Mouse (Mus musculus): ENCODE measurements at regions not wholly inside any gene's neighbourhood (a gene's known extent, or its start where the extent isn't known, plus 50 kb on each side); places are given as distances from the start of the nearest gene placed in this dataset.

GRCm38 (mm10) chr14:73730796-73731195, 69.8 kb downstream of the Gm21750 start:
- in situ Hi-C loops (cut with MboI, MseI), result no loop called here

GRCm38 (mm10) chr14:73732161-73732560, 71.1 kb downstream of the Gm21750 start:
- in situ Hi-C loops (cut with MboI, MseI), result no loop called here

DNA sequence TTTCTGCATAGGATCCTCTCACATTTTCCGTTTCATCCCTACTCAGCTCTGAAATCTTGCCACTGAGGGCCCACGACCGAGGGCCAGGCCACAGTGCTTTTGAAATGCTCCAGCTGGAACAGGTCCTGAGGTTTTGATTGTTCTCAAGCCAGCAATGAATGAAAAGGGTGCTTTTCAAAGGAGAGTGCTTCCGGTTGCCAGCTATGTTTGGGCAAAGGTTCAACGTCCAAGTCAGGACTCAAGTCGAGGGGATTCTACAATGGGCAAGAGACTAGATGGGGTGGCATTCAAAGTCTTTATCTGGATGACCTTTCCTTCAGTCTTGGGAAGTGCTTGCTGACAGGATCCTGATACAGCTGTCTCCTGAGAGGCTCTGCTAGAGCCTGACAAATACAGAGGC, 89.8 kb downstream of the Gm21750 start:
- in situ Hi-C loops (cut with MboI, MseI), result no loop called here

GRCm38 (mm10) chr14:73759986-73760385, 99.0 kb downstream of the Gm21750 start:
- in situ Hi-C loops (cut with MboI, MseI), result no loop called here

DNA sequence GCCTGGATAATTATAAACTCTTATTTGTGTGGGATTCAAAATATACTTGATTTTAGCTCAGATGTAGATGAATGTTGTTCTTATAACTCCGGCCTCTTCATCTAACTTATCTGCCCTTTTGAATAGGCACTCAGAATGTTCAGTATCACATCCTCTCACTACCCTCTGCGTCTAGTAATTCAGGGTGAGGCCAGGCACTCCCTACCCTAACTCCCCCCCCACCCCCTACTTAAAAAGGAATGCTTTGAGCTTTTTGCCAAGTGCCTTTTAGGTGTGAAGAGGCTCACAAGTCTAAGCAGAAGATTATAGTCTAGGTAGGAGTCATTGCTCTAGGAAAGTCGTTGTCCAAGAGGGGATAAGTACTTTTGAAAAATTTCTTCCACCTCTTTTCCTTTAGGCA, 111.9 kb downstream of the Gm21750 start:
- in situ Hi-C loops (cut with MboI, MseI), result no loop called here

- in situ Hi-C loops (cut with MboI, MseI), result no loop called here
Measured at GRCm38 (mm10) chr14:73773810-73774209, 112.8 kb downstream of the Gm21750 start.

DNA sequence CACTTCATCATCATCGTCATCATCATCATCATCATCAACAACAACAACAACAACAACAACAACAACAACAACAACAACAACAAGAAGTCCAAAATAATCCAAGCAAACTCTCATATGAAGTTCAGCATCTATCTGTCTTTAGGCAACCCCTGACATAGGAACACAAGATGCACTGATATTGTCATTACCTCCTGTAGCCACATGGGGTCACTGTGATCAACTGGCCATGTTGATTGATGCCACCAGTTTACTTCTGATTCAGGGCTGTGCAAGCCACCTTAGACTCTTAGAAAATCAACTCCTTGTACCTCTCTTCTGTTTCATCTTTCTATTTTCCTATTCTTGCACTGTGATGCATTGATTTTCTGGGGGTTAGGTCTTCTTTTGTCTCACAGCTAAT, 115.0 kb downstream of the Gm21750 start:
- in situ Hi-C loops (cut with MboI, MseI), result no loop called here

DNA sequence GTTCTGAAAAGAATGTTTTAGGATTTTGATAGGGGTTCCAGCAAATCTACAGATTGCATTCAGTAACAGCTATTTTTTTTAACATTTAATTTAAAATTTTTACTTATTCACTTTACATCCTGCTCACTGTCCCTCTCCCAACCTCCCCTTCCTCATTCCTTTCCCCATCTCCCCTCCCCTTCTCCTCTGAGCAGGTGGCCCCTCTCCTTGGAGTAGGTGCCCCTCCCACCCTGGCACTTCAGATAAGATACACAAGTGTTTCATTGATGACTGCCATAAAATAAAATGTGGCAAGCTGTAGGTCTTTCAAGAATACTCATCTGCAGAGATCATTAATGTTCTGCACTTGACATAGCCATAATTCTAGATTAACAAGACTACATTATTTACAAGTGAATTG, 146.1 kb downstream of the Gm21750 start:
- in situ Hi-C loops (cut with MboI, MseI), result no loop called here

DNA sequence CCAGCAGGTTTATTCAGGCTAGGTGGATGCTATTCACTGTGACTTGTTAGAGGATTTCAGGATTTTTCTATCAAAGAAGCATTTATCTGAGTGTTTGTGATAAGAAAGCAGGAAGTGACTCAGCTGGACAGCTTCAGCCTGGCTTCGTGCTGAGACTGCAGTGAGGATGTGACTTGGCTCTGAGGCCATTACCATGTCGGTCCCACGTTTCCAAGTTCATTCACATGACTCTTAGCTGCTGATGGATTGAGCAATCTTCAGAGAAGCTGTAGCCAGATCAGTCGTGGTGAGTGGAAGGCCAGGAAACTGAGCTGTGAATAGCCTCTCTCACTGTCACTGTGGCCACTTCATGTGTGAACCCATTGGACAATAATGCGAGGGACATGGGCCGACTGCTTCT, 177.9 kb downstream of the Gm21750 start:
- in situ Hi-C loops (cut with MboI, MseI), result no loop called here

DNA sequence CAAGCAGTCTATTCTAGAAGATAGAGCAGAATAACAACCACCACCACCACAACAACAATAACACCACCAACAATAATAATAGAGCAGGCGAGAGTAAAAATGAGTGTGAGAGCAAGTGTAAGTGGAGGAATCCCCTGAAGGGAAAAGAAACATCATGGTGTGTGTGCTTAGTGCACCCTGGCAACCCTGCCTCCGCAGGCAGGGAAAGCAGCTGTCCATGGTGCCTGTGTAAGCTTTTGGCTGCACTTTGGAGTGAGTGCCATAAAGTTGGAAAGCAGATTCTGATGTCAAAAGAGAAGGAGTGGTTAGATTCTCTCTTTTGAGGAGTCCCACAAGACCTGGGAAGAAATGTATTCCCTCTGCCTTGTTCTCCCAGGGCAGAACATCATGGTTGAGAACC, 200.8 kb downstream of the Gm21750 start:
- in situ Hi-C loops (cut with MboI, MseI), result no loop called here

DNA sequence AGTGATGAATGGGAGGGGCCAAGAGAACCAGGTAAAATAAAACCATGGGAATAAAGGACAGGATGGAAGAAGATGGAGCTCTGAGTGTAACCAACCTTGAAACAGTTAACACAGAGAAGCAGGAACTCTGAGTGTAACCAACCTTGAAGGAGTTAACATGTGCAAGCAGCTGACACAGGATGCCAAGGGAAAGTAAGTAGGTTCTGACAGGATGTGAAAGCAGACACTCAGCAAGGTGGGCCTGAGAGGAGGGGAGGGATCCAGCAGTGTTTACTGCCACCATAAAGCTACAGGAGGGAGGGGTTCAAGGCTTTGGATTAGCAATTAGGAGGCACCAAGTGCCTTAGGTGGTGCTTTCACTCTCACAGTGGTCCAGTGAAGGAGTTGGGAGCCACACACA, 213.3 kb downstream of the Gm21750 start:
- in situ Hi-C loops (cut with MboI, MseI), result no loop called here

- in situ Hi-C loops (cut with MboI, MseI), result no loop called here
Measured at GRCm38 (mm10) chr14:73875916-73876315, 214.9 kb downstream of the Gm21750 start.

- in situ Hi-C loops (cut with MboI, MseI), result no loop called here
Measured at GRCm38 (mm10) chr14:73878267-73878666, 217.2 kb downstream of the Gm21750 start.

- in situ Hi-C loops (cut with MboI, MseI), result no loop called here
Measured at GRCm38 (mm10) chr14:73878866-73879419, 217.9 kb downstream of the Gm21750 start.

DNA sequence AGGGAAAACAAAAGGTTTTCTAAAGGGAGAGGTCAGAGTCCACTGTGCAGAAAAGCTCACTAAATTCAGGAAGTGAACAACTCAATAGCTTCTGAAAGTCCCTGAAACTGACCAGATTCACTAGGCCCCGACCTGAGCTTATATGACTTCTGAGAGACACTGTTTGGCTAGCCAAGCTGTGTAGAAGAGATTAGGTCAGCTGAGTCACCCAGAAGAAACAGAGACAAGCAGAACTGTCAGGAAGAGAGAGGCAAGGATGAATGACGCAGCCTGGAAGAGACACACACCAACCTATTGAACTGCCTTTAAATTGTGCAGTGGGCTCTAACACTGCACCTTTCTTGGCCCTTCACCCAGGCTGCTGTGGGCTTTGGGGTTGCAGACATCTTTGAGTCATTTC, 230.4 kb downstream of the Gm21750 start:
- in situ Hi-C loops (cut with MboI, MseI), result no loop called here

- in situ Hi-C loops (cut with MboI, MseI), result no loop called here
Measured at GRCm38 (mm10) chr14:73894844-73895243, 233.8 kb downstream of the Gm21750 start.

- in situ Hi-C loops (cut with MboI, MseI), result no loop called here
Measured at GRCm38 (mm10) chr14:73895266-73895665, 234.2 kb downstream of the Gm21750 start.

GRCm38 (mm10) chr14:73899078-73899477, 238.1 kb downstream of the Gm21750 start:
- in situ Hi-C loops (cut with MboI, MseI), result no loop called here

GRCm38 (mm10) chr14:73902085-73902713, 241.2 kb downstream of the Gm21750 start:
- in situ Hi-C loops (cut with MboI, MseI), result no loop called here

DNA sequence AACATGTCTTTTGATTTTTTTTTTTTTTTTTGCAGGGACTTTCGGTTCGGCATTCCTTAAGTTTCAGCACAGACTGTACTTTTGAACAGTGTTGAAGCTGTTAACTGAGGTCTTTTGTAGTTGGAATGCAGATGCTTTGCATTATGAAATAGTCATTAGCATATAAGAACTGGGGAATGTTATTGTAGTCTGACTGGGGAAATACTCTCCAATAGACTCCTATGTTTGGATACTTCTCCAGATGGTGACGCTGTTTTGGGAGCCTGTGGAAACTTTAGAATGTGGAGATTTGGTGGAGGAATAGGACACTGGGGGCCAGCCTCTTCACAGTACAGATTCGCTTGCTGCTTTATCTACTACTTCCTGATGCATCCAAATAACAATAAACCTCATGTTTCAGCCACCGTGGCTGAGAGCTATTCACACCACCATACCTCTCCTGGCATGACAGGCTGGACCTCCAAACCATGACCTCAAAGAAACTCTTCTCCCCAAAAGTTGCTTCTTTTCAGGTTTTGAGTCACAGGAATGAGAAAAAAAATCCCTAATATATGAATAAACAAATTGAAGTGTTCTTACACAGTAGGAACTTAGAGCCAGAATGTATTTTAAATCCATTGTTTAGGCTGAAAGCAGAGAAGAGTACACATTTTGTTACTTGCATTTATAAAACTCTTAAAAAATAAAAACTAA, 252.9 kb downstream of the Gm21750 start:
- in situ Hi-C loops (cut with MboI, MseI), result loop anchor here (10.0 kb wide), 1 partner anchor 891 kb away; no protein-coding TSS in a partner anchor

DNA sequence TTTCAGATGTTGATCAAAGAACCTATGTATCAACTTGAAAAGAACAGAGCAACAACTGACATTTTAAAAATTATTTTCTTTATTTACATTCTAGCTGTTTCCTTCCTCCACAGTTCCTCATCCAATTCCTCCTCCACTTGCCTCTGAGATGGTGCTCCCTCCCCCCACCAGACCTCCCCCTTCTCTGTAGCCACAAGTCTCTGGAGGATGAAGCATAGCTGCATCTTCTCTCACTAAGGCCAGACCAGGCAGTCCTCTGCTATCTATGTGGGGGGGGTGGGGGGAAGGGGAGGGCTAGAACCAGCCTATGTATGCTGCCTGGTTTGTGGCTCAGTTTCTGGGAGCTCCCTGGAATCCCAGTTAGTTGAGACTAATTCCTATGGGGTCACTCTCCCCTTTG, 255.0 kb downstream of the Gm21750 start:
- in situ Hi-C loops (cut with MboI, MseI), result loop anchor here (10.0 kb wide), 1 partner anchor 889 kb away; no protein-coding TSS in a partner anchor

GRCm38 (mm10) chr14:73931095-73931494, 270.1 kb downstream of the Gm21750 start:
- in situ Hi-C loops (cut with MboI, MseI), result loop anchor here (10.0 kb wide), 1 partner anchor 1104 kb away; no protein-coding TSS in a partner anchor

- in situ Hi-C loops (cut with MboI, MseI), result no loop called here
Measured at GRCm38 (mm10) chr14:73947316-73947715, 286.3 kb downstream of the Gm21750 start.

Measured in regulatory T cell (primary cell).